Mouse (Mus musculus): ENCODE data around the gene Crym. TPM values are rescaled to one million over a fixed set of nuclear protein-coding genes. Genes with fewer than 3 reads are reported as not detected.

Crym gene
- total and polyA plus RNA-seq, 3 experiments, result not detected

DNA sequence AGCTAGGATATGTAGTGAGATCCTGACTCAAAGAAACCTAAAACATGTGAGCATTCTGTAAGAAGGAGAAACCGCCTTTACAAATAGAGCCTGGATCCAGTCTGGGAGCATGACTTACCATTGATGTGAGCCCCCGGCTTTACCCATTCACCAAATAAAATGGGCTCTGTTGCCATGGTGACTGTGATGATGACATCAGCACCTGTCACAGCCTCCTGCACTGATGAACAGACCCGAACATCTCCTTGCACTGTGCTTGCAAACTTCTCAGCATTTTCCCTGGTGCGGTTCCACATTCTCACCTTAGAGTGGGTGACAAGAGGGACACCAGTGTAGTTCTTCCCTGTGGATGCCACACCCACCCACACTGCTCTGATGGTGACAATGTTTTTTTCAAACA lies 6.7 kb downstream of the Crym start:
- TF ChIP-seq GABPA (IDR thresholded peaks at IDR 0.05; ENCODE audit: low read depth, low read length) (no peak), SMC3 (IDR thresholded peaks at IDR 0.05; ENCODE audit: low read depth, low read length) (no peak), MYC (IDR thresholded peaks at IDR 0.05; ENCODE audit: low read depth, low read length) (no peak), ZC3H11A (IDR thresholded peaks at IDR 0.05; ENCODE audit: low read depth, low read length) (no peak), POLR2AphosphoS2 (IDR thresholded peaks at IDR 0.05; ENCODE audit: low read length) (no peak), MAFK (IDR thresholded peaks at IDR 0.05; ENCODE audit: borderline replicate concordance, low read depth, low read length) (no peak), E2F4 (IDR thresholded peaks at IDR 0.05; ENCODE audit: borderline replicate concordance, low read depth, low read length) (no peak), ZKSCAN1 (IDR thresholded peaks at IDR 0.05; ENCODE audit: low read depth, low read length) (no peak), EP300 (IDR thresholded peaks at IDR 0.05; ENCODE audit: low read depth in 1 of 2, low read length in 2 of 2) (no peak), POLR2AphosphoS5 (IDR thresholded peaks at IDR 0.05; ENCODE audit: borderline replicate concordance, low read depth, low read length) (no peak), CTCF (IDR thresholded peaks at IDR 0.05 in 2 of 3, conservative IDR thresholded peaks at IDR 0.05 in 1 of 3; ENCODE audit: control insufficient read depth in 1 of 3, insufficient read depth in 1 of 3, low read depth in 2 of 3, low read length in 3 of 3, poor library complexity in 1 of 3, severe bottlenecking in 1 of 3) (no peak), ELF1 (IDR thresholded peaks at IDR 0.05; ENCODE audit: low read depth, low read length) (no peak), KAT2A (conservative IDR thresholded peaks at IDR 0.05; ENCODE audit: low read depth, low read length) (no peak), ETS1 (IDR thresholded peaks at IDR 0.05; ENCODE audit: low read depth, low read length) (no peak), MAX (IDR thresholded peaks at IDR 0.05; ENCODE audit: low read length) (no peak), SIN3A (IDR thresholded peaks at IDR 0.05; ENCODE audit: low read length) (no peak), BHLHE40 (IDR thresholded peaks at IDR 0.05; ENCODE audit: borderline replicate concordance, low read depth, low read length) (no peak), TBP (IDR thresholded peaks at IDR 0.05; ENCODE audit: low read depth, low read length) (no peak)
- Histone ChIP-seq H3K79me2 (ENCODE audit: control insufficient read depth, insufficient read depth, low read length, poor library complexity) (no peaks in the 10 kb centered on the region), H3K27me3 (ENCODE audit: control insufficient read depth in 1 of 2, insufficient read depth in 2 of 2, low read length in 2 of 2) (no peaks in the 10 kb centered on the region)

DNA sequence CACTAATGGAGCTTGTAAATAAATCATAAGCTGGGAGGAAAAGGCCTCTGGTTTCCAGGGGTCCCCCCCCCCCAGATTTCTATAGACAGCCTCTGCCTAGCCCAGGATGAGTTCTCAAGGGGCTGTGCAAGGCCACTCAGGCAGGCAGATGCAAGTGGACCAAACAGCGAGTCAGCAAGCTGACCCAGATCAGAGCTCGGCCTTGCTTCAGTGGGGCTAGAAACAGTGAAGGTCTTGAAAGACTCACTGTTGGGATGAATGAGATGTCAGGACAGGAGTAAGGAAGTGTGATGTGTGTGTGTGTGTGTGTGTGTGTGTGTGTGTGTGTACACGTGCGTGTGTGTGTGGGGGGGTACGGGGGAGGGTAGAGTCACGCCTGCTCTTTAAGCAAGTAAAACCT lies 9.1 kb downstream of the Crym start:
- Histone ChIP-seq H3K27me3 (ENCODE audit: control insufficient read depth in 1 of 2, insufficient read depth in 2 of 2, low read length in 2 of 2) (no peaks in the 10 kb centered on the region), H3K4me1 (ENCODE audit: control insufficient read depth in 1 of 2, insufficient read depth in 2 of 2, low read length in 2 of 2) (no peaks in the 10 kb centered on the region), H3K36me3 (ENCODE audit: control insufficient read depth in 1 of 2, insufficient read depth in 2 of 2, low read length in 2 of 2) (no peaks in the 10 kb centered on the region), H3K9me3 (replicated peaks; ENCODE audit: insufficient read depth, low read length) (no peaks in the 10 kb centered on the region), H3K9ac (ENCODE audit: control insufficient read depth, low read depth, low read length, poor library complexity, severe bottlenecking) (no peak overlapping the region), H3K27ac (ENCODE audit: control insufficient read depth, low read depth, low read length) (no peak overlapping the region), H3K79me2 (ENCODE audit: control insufficient read depth, insufficient read depth, low read length, poor library complexity) (no peaks in the 10 kb centered on the region), H3K4me3 (ENCODE audit: control insufficient read depth in 1 of 2, insufficient read depth in 1 of 2, low read depth in 2 of 2, low read length in 2 of 2) (no peak overlapping the region)
- no peak for DNase-seq (ENCODE audit: low read depth, low spot score)
- no peak for TF ChIP-seq CHD1 (IDR thresholded peaks at IDR 0.05; ENCODE audit: low read depth, low read length)
- TF ChIP-seq NRF1 (IDR thresholded peaks at IDR 0.05; ENCODE audit: insufficient read depth, low read depth, low read length, poor library complexity, severe bottlenecking), result no peak
- no peak for TF ChIP-seq ZNF384 (IDR thresholded peaks at IDR 0.05; ENCODE audit: low read depth, low read length)
- no peak for TF ChIP-seq NELFE (IDR thresholded peaks at IDR 0.05; ENCODE audit: low read depth, low read length)
- TF ChIP-seq POLR2A (IDR thresholded peaks at IDR 0.05; ENCODE audit: control insufficient read depth in 1 of 2, insufficient read depth in 1 of 2, low read depth in 1 of 2, low read length in 2 of 2, poor library complexity in 1 of 2), result no peak

More for the DNA sequence above, 6.7 kb downstream of the Crym start:
- Histone ChIP-seq H3K9ac (ENCODE audit: control insufficient read depth, low read depth, low read length, poor library complexity, severe bottlenecking) (no peak overlapping the region), H3K4me1 (ENCODE audit: control insufficient read depth in 1 of 2, insufficient read depth in 2 of 2, low read length in 2 of 2) (no peaks in the 10 kb centered on the region), H3K9me3 (replicated peaks; ENCODE audit: insufficient read depth, low read length) (no peaks in the 10 kb centered on the region), H3K4me3 (ENCODE audit: control insufficient read depth in 1 of 2, insufficient read depth in 1 of 2, low read depth in 2 of 2, low read length in 2 of 2) (no peak overlapping the region), H3K27ac (ENCODE audit: control insufficient read depth, low read depth, low read length) (no peak overlapping the region), H3K36me3 (ENCODE audit: control insufficient read depth in 1 of 2, insufficient read depth in 2 of 2, low read length in 2 of 2) (no peaks in the 10 kb centered on the region)
- DNase-seq (ENCODE audit: low read depth, low spot score), result no peak

Measured in MEL (cell line).